Comparison of ENCODE assay signal across 11 mouse cellular contexts in genomic region chr13:58805833-58806232, GRCm38 (mm10). TPM values are rescaled to one million over a fixed set of nuclear protein-coding genes. Genes with fewer than 3 reads are reported as not detected.
DNase-seq lines count a peak whose midpoint lies in the region; ATAC-seq lines count a peak whose summit lies in the region.
"Had no signal": no experiment of that assay in that cellular context is flagged by ENCODE, and none has a peak within 500 bp of the region (broad histone marks: within the 10 kb centered on the region; RNA-seq: fewer than 3 reads in every experiment).

No protein-coding gene starts in this region.

- WGBS in heart, embryonic 11.5 days (ENCODE audit: insufficient replicate concordance), result 77% methylated on average over 11 of the region's 11 CpGs
- 80% methylated on average over 11 of the region's 11 CpGs for WGBS in embryonic facial prominence, embryonic 12.5 days
- WGBS in hindbrain, embryonic 15.5 days, result 82% methylated on average over 11 of the region's 11 CpGs
- 81% methylated on average over 11 of the region's 11 CpGs for WGBS in midbrain, embryonic 13.5 days

- no peak overlapping the region for H3K4me2 ChIP-seq in heart, embryonic 11.5 days
- H3K4me2 ChIP-seq in embryonic facial prominence, embryonic 12.5 days (replicated peaks), result 0 out of 2 replicates have a peak overlapping the region, but pooled peaks have one; percentile 99
- peak overlapping the region; percentile 80 for H3K4me2 ChIP-seq in hindbrain, embryonic 15.5 days
- peak overlapping the region; percentile 74 for H3K4me2 ChIP-seq in midbrain, embryonic 13.5 days (replicated peaks)

- no peak for ATAC-seq in heart, embryonic 11.5 days (replicated peaks; ENCODE audit: insufficient number of reproducible peaks, low FRiP score, low TSS enrichment)
- ATAC-seq in embryonic facial prominence, embryonic 12.5 days (ENCODE audit: insufficient number of reproducible peaks, insufficient read depth, low FRiP score, low TSS enrichment), result no peak
- no peak for ATAC-seq in hindbrain, embryonic 15.5 days (ENCODE audit: low FRiP score, low read depth)
- no peak for ATAC-seq in midbrain, embryonic 13.5 days
- ATAC-seq in erythroid progenitor cell, adult 5-6 weeks (replicated peaks; ENCODE audit: low FRiP score, poor library complexity, severe bottlenecking), result no peak
- ATAC-seq: liver, embryonic 12.5 days had no signal

- no peaks in the 10 kb centered on the region for H3K36me3 ChIP-seq in heart, embryonic 11.5 days (ENCODE audit: control insufficient read depth, insufficient read depth, low read length)
- no peaks in the 10 kb centered on the region for H3K36me3 ChIP-seq in embryonic facial prominence, embryonic 12.5 days
- no peaks in the 10 kb centered on the region for H3K36me3 ChIP-seq in hindbrain, embryonic 15.5 days
- no peaks in the 10 kb centered on the region for H3K36me3 ChIP-seq in midbrain, embryonic 13.5 days
- H3K36me3 ChIP-seq: liver, embryonic 12.5 days had no signal

- H3K4me1 ChIP-seq in heart, embryonic 11.5 days (ENCODE audit: control insufficient read depth, insufficient read depth, low read length), result peaks cover 2% of the 10 kb centered on the region; the same call in 1 of the 2 replicates
- H3K4me1 ChIP-seq in embryonic facial prominence, embryonic 12.5 days, result peaks cover 10% of the 10 kb centered on the region; the same call in 1 of the 2 replicates
- H3K4me1 ChIP-seq in hindbrain, embryonic 15.5 days (replicated peaks), result peaks cover 18% of the 10 kb centered on the region
- peaks cover 25% of the 10 kb centered on the region for H3K4me1 ChIP-seq in midbrain, embryonic 13.5 days (replicated peaks)

- peak; percentile 81 for DNase-seq in heart, adult 11 months
- DNase-seq in retina, postnatal 1 day, result no peak
- DNase-seq in thymus, postnatal 10 days (ENCODE audit: low spot score in 2 of 2), result no peak

- no peak overlapping the region for H3K4me3 ChIP-seq in heart, embryonic 11.5 days (ENCODE audit: low read depth, low read length)
- H3K4me3 ChIP-seq in embryonic facial prominence, embryonic 12.5 days, result no peak overlapping the region
- H3K4me3 ChIP-seq in hindbrain, embryonic 15.5 days, result peak overlapping the region; percentile 77; the same call in 1 of the 2 replicates
- H3K4me3 ChIP-seq in midbrain, embryonic 13.5 days (replicated peaks), result peak overlapping the region; percentile 87

- no peaks in the 10 kb centered on the region for H3K9me3 ChIP-seq in heart, embryonic 11.5 days (replicated peaks; ENCODE audit: control insufficient read depth, low read length)
- no peaks in the 10 kb centered on the region for H3K9me3 ChIP-seq in embryonic facial prominence, embryonic 12.5 days
- H3K9me3 ChIP-seq in hindbrain, embryonic 15.5 days, result no peaks in the 10 kb centered on the region
- no peaks in the 10 kb centered on the region for H3K9me3 ChIP-seq in midbrain, embryonic 13.5 days
- H3K9me3 ChIP-seq: liver, embryonic 12.5 days had no signal

- H3K9ac ChIP-seq in heart, embryonic 11.5 days (ENCODE audit: low read depth, low read length), result no peak overlapping the region
- H3K9ac ChIP-seq in embryonic facial prominence, embryonic 12.5 days, result no peak overlapping the region
- no peak overlapping the region for H3K9ac ChIP-seq in hindbrain, embryonic 15.5 days
- peak overlapping the region; percentile 44; the same call in 1 of the 2 replicates for H3K9ac ChIP-seq in midbrain, embryonic 13.5 days (replicated peaks)
- H3K9ac ChIP-seq: liver, embryonic 12.5 days had no signal

- peaks cover 48% of the 10 kb centered on the region for H3K27me3 ChIP-seq in heart, embryonic 11.5 days (ENCODE audit: control insufficient read depth, insufficient read depth, low read length)
- H3K27me3 ChIP-seq in embryonic facial prominence, embryonic 12.5 days, result peaks cover 53% of the 10 kb centered on the region
- H3K27me3 ChIP-seq in hindbrain, embryonic 15.5 days, result no peaks in the 10 kb centered on the region
- peaks cover 13% of the 10 kb centered on the region for H3K27me3 ChIP-seq in midbrain, embryonic 13.5 days

- no peak overlapping the region for H3K27ac ChIP-seq in heart, embryonic 11.5 days (ENCODE audit: low read depth, low read length)
- no peak overlapping the region for H3K27ac ChIP-seq in embryonic facial prominence, embryonic 12.5 days
- peak overlapping the region; percentile 94 for H3K27ac ChIP-seq in hindbrain, embryonic 15.5 days (replicated peaks)
- H3K27ac ChIP-seq in midbrain, embryonic 13.5 days, result peak overlapping the region; percentile 95; the same call in 1 of the 2 replicates
- H3K27ac ChIP-seq: heart, adult 2 months; liver, embryonic 12.5 days had no signal

RNA-seq across cellular contexts. Expression of gene Ntrk2, which starts 0.5 kb away (rescaled TPM):
- 3.1 and 4.7 TPM in 2 replicates for polyA plus RNA-seq in heart, embryonic 11.5 days (2014; fragmentation: Nextera tagmentation; extraction: Ambion mirVana)
- 29.2 and 30.8 TPM in 2 replicates for polyA plus RNA-seq in embryonic facial prominence, embryonic 12.5 days (2016; fragmentation: Nextera tagmentation; extraction: Ambion mirVana)
- 115 and 127 TPM in 2 replicates for polyA plus RNA-seq in hindbrain, embryonic 15.5 days (2015; fragmentation: Nextera tagmentation; extraction: Ambion mirVana)
- 74.6 and 78.5 TPM in 2 replicates for polyA plus RNA-seq in midbrain, embryonic 13.5 days (2015; fragmentation: Nextera tagmentation; extraction: Ambion mirVana)
- not detected in 2 replicates for total RNA-seq in erythroid progenitor cell, adult 5-6 weeks (2015; ENCODE audit: low replicate concordance)
- not detected in 2 replicates for total RNA-seq in erythroid progenitor cell, adult 5-6 weeks (2017; ENCODE audit: low replicate concordance)
- total RNA-seq: megakaryocyte-erythroid progenitor cell, adult 5-6 weeks had no signal

Comparison
In these comparisons a context has a peak if more than half of its experiments do, and no peak if none do; other contexts are left out.
1. H3K27ac ChIP-seq: peak in hindbrain, embryonic 15.5 days (single experiment) and midbrain, embryonic 13.5 days (single experiment); none in heart, embryonic 11.5 days (single experiment) and embryonic facial prominence, embryonic 12.5 days (single experiment).
2. H3K4me3 ChIP-seq: peak in hindbrain, embryonic 15.5 days (single experiment) and midbrain, embryonic 13.5 days (single experiment); none in heart, embryonic 11.5 days (single experiment) and embryonic facial prominence, embryonic 12.5 days (single experiment).